Mouse (Mus musculus) testis, adult 2 months (tissue): Measurements from ENCODE around the gene Nod1.

Experiments
- CTCF ChIP-seq: fragments of 200-500 bp; IDR thresholded peaks from 2 replicates; pipeline ENCODE4 v1.5.1; 2012; ENCODE audit warnings: low read depth, mild to moderate bottlenecking, inconsistent platforms, low read length, moderate library complexity; ENCODE audit not compliant: control insufficient read depth, insufficient read depth, insufficient replicate concordance
- POLR2A ChIP-seq: fragments of 200-500 bp; IDR thresholded peaks from 2 replicates; pipeline ENCODE4 v1.6.1; 2012; ENCODE audit warnings: low read depth, mild to moderate bottlenecking, inconsistent platforms, low read length, moderate library complexity; ENCODE audit not compliant: control insufficient read depth

DNA sequence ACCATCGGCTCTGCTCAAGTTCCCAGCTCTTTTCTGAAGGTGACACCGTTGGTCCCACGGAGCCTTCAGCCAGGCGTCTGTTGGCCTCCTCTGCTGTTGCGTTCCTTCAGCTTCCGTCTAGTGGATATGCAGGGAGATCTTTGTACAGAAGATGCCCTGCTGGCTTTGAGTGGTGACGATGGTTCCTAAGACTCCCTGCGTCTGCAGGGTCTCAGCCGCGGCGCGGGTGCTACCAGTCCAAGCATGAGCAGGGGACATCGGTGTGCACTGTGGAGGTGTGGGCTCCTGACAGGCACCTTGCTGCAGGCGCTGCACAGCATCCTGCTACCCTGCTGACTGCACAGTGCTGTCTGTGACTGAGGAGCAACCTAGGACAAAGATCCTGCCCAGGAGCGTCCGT lies 47.9 kb downstream of the Nod1 start:
- TF ChIP-seq CTCF, result no peak
- no peak for TF ChIP-seq POLR2A
